10 mouse cellular contexts compared by ENCODE assay signal in genomic region chr7:131427331-131427730, GRCm38 (mm10).
"Had no signal": no experiment of that assay in that cellular context is flagged by ENCODE, and none has a peak within 500 bp of the region (broad histone marks: within the 10 kb centered on the region; RNA-seq: fewer than 3 reads in every experiment).

No protein-coding gene starts in this region.

- DNase-seq: gastrocnemius, adult 2 months; gastrocnemius, postnatal 10 days; gastrocnemius, postnatal 25 days; heart, postnatal 10 days; heart, postnatal 4 days; kidney, adult 18-20 months; kidney, adult 8-10 months; kidney, postnatal 10 days; kidney, postnatal 25 days; kidney, postnatal 4 days had no signal
